Mouse (Mus musculus): ENCODE data around the gene Mb21d2.

DNA sequence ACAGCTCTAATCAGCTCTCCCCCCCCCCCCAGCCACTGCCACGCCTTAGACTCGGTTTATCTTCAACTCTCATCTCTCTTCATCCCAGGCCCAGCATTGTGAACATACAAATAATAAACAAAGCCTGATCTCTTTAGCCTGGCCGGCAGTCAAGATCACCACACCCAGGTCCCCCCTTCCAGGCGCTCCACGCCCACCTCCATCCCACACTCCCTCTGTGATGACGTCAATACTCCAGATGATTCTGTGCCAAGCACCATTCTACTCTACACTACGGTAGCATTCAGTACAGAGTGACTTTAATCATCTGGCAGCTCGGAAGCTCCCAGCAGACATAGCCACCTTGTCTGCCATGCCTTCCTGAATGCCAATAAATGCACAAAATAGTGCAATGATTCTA is 47.7 kb downstream of the Mb21d2 start:
- TF ChIP-seq CTCF (IDR thresholded peaks at IDR 0.05; ENCODE audit: low read depth, low read length): no peak
- TF ChIP-seq EP300 (IDR thresholded peaks at IDR 0.05; ENCODE audit: insufficient read depth, low read depth, low read length): no peak
- TF ChIP-seq POLR2A (IDR thresholded peaks at IDR 0.05; ENCODE audit: insufficient read depth, low read length): no peak
